ENCODE assay signal across 25 mouse cellular contexts in genomic region chr9:118110360-118110710, GRCm38 (mm10).
"Had no signal": no experiment of that assay in that cellular context is flagged by ENCODE, and none has a peak within 500 bp of the region (broad histone marks: within the 10 kb centered on the region; RNA-seq: fewer than 3 reads in every experiment).

No protein-coding gene starts in this region.

- H3K27me3 ChIP-seq: heart, embryonic 12.5 days; hindbrain, embryonic 12.5 days; intestine, embryonic 15.5 days; limb, embryonic 13.5 days; limb, embryonic 15.5 days; liver, embryonic 12.5 days had no signal

- H3K9me3 ChIP-seq: heart, embryonic 10.5 days; heart, embryonic 12.5 days; hindbrain, embryonic 10.5 days; hindbrain, embryonic 12.5 days; intestine, embryonic 15.5 days; limb, embryonic 13.5 days; limb, embryonic 15.5 days; liver, embryonic 12.5 days had no signal

- H3K9ac ChIP-seq: heart, embryonic 12.5 days; hindbrain, embryonic 12.5 days; hindbrain, embryonic 14.5 days; intestine, embryonic 15.5 days; limb, embryonic 13.5 days; limb, embryonic 15.5 days; liver, embryonic 12.5 days; liver, embryonic 14.5 days had no signal

- DNase-seq: gastrocnemius, adult 2 months; gastrocnemius, postnatal 10 days; gastrocnemius, postnatal 25 days; heart, postnatal 10 days; heart, postnatal 4 days; kidney, adult 18-20 months; kidney, adult 8-10 months; kidney, postnatal 10 days; kidney, postnatal 25 days; kidney, postnatal 4 days; layer of hippocampus, adult 9-11 months; layer of hippocampus, postnatal 36 days; left cerebral cortex, postnatal 4 days had no signal

- H3K4me2 ChIP-seq: heart, embryonic 12.5 days; hindbrain, embryonic 12.5 days; hindbrain, embryonic 14.5 days; intestine, embryonic 15.5 days; limb, embryonic 13.5 days; limb, embryonic 15.5 days; liver, embryonic 12.5 days had no signal

- H3K4me3 ChIP-seq: gastrocnemius, adult 2 months; heart, embryonic 10.5 days; heart, embryonic 12.5 days; hindbrain, embryonic 10.5 days; hindbrain, embryonic 12.5 days; intestine, embryonic 15.5 days; limb, embryonic 13.5 days; limb, embryonic 15.5 days; liver, embryonic 12.5 days had no signal

- ATAC-seq: hindbrain, embryonic 16.5 days; intestine, embryonic 15.5 days; intestine, postnatal 0 days; liver, embryonic 12.5 days had no signal

- H3K4me1 ChIP-seq: heart, embryonic 10.5 days; heart, embryonic 12.5 days; hindbrain, embryonic 10.5 days; intestine, embryonic 15.5 days; limb, embryonic 15.5 days; liver, embryonic 12.5 days had no signal

- H3K36me3 ChIP-seq: intestine, embryonic 15.5 days; limb, embryonic 13.5 days; limb, embryonic 15.5 days had no signal

- H3K27ac ChIP-seq: gastrocnemius, adult 2 months; heart, embryonic 10.5 days; hindbrain, embryonic 10.5 days; hindbrain, embryonic 12.5 days; hindbrain, embryonic 14.5 days; intestine, embryonic 15.5 days; limb, embryonic 13.5 days; limb, embryonic 15.5 days; liver, embryonic 12.5 days; liver, embryonic 14.5 days had no signal
